Mouse (Mus musculus): ENCODE data around the gene Ankub1. TPM values are rescaled to one million over a fixed set of nuclear protein-coding genes. Genes with fewer than 3 reads are reported as not detected.

Ankub1 gene
- 0.12 and 0.16 TPM in 2 replicates for polyA plus RNA-seq (2014; fragmentation: Nextera tagmentation; extraction: Ambion mirVana)

GRCm38 (mm10) chr3:57692719-57693118 is at the start of gene Ankub1:
Ankub1 (minus strand) TSS chr3:57692799.
- no peaks in the 10 kb centered on the region for H3K9me3 ChIP-seq (ENCODE audit: control insufficient read depth, low read length)
- no peak within 1 kb of the TSS for H3K4me2 ChIP-seq (ENCODE audit: low read length)
- H3K27ac ChIP-seq (replicated peaks; ENCODE audit: low read depth, low read length), result no peak within 1 kb of the TSS
- DNase-seq, result no peak
- H3K36me3 ChIP-seq (ENCODE audit: control insufficient read depth, insufficient read depth, low read length), result no peaks in the 10 kb centered on the region
- ATAC-seq (ENCODE audit: low FRiP score, low TSS enrichment), result no peak
- no peaks in the 10 kb centered on the region for H3K4me1 ChIP-seq (ENCODE audit: control insufficient read depth, insufficient read depth, low read length)
- no peaks in the 10 kb centered on the region for H3K27me3 ChIP-seq (ENCODE audit: control insufficient read depth, insufficient read depth, low read length)
- no peak within 1 kb of the TSS for H3K9ac ChIP-seq (replicated peaks; ENCODE audit: low read length)
- no peak within 1 kb of the TSS for H3K4me3 ChIP-seq (replicated peaks; ENCODE audit: low read depth, low read length)
- WGBS, result 39% methylated on average over 2 of the region's 2 CpGs

DNA sequence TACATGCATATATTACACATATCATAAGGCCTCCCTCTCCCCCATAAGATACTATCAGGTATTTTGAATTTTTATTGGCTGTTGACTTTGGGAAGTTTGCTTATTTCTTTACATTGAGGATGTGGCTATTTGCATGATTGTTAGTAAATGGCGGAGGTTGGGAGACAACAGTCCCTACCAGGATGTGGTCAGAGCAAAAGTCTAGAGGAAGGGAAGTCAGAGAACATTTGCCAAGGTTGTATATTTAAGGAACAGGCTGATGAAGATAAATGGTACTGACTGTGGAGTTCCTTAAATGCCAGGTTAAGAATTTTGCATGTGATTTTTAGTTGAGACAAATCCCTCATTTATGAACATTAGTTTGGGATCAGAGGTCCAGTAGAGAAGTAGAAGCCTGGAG is 47.2 kb upstream of the Ankub1 start:
- 97% methylated on average over 1 of the region's 1 CpGs for WGBS
- no peaks in the 10 kb centered on the region for H3K9me3 ChIP-seq (ENCODE audit: control insufficient read depth, low read length)
- H3K9ac ChIP-seq (replicated peaks; ENCODE audit: low read length), result no peak overlapping the region
- no peaks in the 10 kb centered on the region for H3K36me3 ChIP-seq (ENCODE audit: control insufficient read depth, insufficient read depth, low read length)
- H3K4me2 ChIP-seq (ENCODE audit: low read length), result no peak overlapping the region
- no peak overlapping the region for H3K4me3 ChIP-seq (replicated peaks; ENCODE audit: low read depth, low read length)
- DNase-seq (no peak), ATAC-seq (ENCODE audit: low FRiP score, low TSS enrichment) (no peak)
- H3K27ac ChIP-seq (replicated peaks; ENCODE audit: low read depth, low read length), result no peak overlapping the region
- H3K27me3 ChIP-seq (ENCODE audit: control insufficient read depth, insufficient read depth, low read length), result no peaks in the 10 kb centered on the region
- H3K4me1 ChIP-seq (ENCODE audit: control insufficient read depth, insufficient read depth, low read length), result peaks cover 14% of the 10 kb centered on the region; the same call in 1 of the 2 replicates

DNA sequence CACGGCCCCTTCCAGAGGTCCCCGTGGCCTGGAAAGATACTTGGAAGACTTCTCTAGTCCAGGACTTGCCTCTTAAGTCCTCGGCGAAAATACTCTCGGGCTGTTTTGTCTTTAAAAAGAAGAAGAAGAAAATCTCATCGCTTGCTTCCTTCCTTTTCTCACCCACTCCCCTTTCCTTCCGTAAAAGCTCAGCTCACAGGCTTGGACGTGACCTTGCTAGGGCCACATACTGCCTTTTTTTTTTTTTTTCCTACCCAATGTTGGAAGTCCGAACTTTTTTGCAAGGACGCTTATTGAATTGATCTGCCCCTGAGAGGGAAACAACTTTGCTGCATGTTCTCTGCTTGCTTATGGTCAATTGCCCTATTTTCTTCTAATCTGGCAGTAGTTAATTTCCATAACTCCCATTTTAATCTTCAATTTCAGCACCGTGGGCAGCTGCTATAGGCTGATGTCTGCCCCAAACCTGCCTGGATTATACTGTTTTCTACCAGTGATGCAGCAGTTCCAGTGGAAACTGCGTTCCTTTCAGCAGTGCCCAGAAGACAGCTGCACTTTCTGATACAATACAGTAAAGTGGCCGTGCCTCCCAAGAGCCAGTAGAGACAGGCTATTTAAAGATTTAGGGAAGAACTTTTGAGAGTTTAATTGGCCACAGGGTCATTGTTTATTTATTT is 44.0 kb upstream of the Ankub1 start:
- Histone ChIP-seq H3K9ac (replicated peaks; ENCODE audit: low read length) (peak overlapping the region; percentile 85), H3K4me1 (ENCODE audit: control insufficient read depth, insufficient read depth, low read length) (peaks cover 14% of the 10 kb centered on the region; the same call in 1 of the 2 replicates), H3K27ac (replicated peaks; ENCODE audit: low read depth, low read length) (peak overlapping the region; percentile 89), H3K36me3 (ENCODE audit: control insufficient read depth, insufficient read depth, low read length) (no peaks in the 10 kb centered on the region), H3K9me3 (ENCODE audit: control insufficient read depth, low read length) (no peaks in the 10 kb centered on the region), H3K27me3 (ENCODE audit: control insufficient read depth, insufficient read depth, low read length) (no peaks in the 10 kb centered on the region), H3K4me3 (replicated peaks; ENCODE audit: low read depth, low read length) (peak overlapping the region; percentile 78), H3K4me2 (ENCODE audit: low read length) (peak overlapping the region; percentile 78)
- ATAC-seq (ENCODE audit: low FRiP score, low TSS enrichment), result no peak
- 1% methylated on average over 13 of the region's 13 CpGs for WGBS
- peak; percentile 17 for DNase-seq

- ATAC-seq (ENCODE audit: low FRiP score, low TSS enrichment) (peak; percentile 100), DNase-seq (peak; percentile 97)
- H3K27me3 ChIP-seq (ENCODE audit: control insufficient read depth, insufficient read depth, low read length), result no peaks in the 10 kb centered on the region
- peak within 1 kb of the TSS; percentile 89 for H3K27ac ChIP-seq (replicated peaks; ENCODE audit: low read depth, low read length)
- H3K36me3 ChIP-seq (ENCODE audit: control insufficient read depth, insufficient read depth, low read length), result no peaks in the 10 kb centered on the region
- H3K4me1 ChIP-seq (ENCODE audit: control insufficient read depth, insufficient read depth, low read length), result peaks cover 14% of the 10 kb centered on the region; the same call in 1 of the 2 replicates
- peak within 1 kb of the TSS; percentile 78 for H3K4me2 ChIP-seq (ENCODE audit: low read length)
- peak within 1 kb of the TSS; percentile 85 for H3K9ac ChIP-seq (replicated peaks; ENCODE audit: low read length)
- H3K4me3 ChIP-seq (replicated peaks; ENCODE audit: low read depth, low read length), result peak within 1 kb of the TSS; percentile 78
- H3K9me3 ChIP-seq (ENCODE audit: control insufficient read depth, low read length), result no peaks in the 10 kb centered on the region
- WGBS, result under 1% methylated on average over 59 of the region's 59 CpGs
These were observed 43.1 kb upstream of the Ankub1 start, which contains the start of gene Rnf13 for GRCm38 (mm10) chr3:57735511-57736370. Rnf13 (plus strand) TSS chr3:57736062.

- H3K4me2 ChIP-seq (ENCODE audit: low read length), result no peak overlapping the region
- H3K4me1 ChIP-seq (ENCODE audit: control insufficient read depth, insufficient read depth, low read length), result peaks cover 8% of the 10 kb centered on the region; the same call in 1 of the 2 replicates
- H3K9me3 ChIP-seq (ENCODE audit: control insufficient read depth, low read length), result no peaks in the 10 kb centered on the region
- no peaks in the 10 kb centered on the region for H3K36me3 ChIP-seq (ENCODE audit: control insufficient read depth, insufficient read depth, low read length)
- no peaks in the 10 kb centered on the region for H3K27me3 ChIP-seq (ENCODE audit: control insufficient read depth, insufficient read depth, low read length)
- no peak for DNase-seq
- no peak overlapping the region for H3K27ac ChIP-seq (replicated peaks; ENCODE audit: low read depth, low read length)
- no peak overlapping the region for H3K9ac ChIP-seq (replicated peaks; ENCODE audit: low read length)
- 83% methylated on average over 5 of the region's 5 CpGs for WGBS
- H3K4me3 ChIP-seq (replicated peaks; ENCODE audit: low read depth, low read length), result no peak overlapping the region
- no peak for ATAC-seq (ENCODE audit: low FRiP score, low TSS enrichment)
These were observed 39.8 kb upstream of the Ankub1 start for GRCm38 (mm10) chr3:57732206-57732915.

- Histone ChIP-seq H3K9ac (replicated peaks; ENCODE audit: low read length) (no peak overlapping the region), H3K27me3 (ENCODE audit: control insufficient read depth, insufficient read depth, low read length) (no peaks in the 10 kb centered on the region), H3K36me3 (ENCODE audit: control insufficient read depth, insufficient read depth, low read length) (no peaks in the 10 kb centered on the region), H3K9me3 (ENCODE audit: control insufficient read depth, low read length) (no peaks in the 10 kb centered on the region), H3K4me3 (replicated peaks; ENCODE audit: low read depth, low read length) (no peak overlapping the region), H3K4me1 (ENCODE audit: control insufficient read depth, insufficient read depth, low read length) (no peaks in the 10 kb centered on the region), H3K4me2 (ENCODE audit: low read length) (no peak overlapping the region), H3K27ac (replicated peaks; ENCODE audit: low read depth, low read length) (no peak overlapping the region)
- ATAC-seq (ENCODE audit: low FRiP score, low TSS enrichment) (no peak), DNase-seq (no peak)
- 92% methylated on average over 6 of the region's 6 CpGs for WGBS
These were observed 21.6 kb upstream of the Ankub1 start for GRCm38 (mm10) chr3:57714151-57714550.

DNA sequence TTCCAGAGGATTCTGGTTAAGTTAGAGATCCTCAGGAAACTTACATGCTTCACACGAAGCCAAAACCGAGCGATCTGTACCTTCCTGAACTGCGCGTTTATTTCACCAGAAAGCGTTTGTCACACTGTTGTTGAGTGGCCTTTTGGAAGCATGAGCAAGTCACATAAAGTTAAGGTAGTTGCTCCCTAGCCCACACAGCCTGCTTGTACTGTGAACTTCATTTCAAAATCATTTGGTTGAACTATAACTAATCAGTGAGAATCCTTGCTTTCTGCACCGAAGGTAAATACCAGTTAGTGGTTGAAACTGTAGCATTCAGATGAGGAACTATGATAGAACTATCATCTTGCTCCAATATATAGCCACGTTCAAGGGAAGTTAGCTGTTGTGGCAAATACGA is 4.2 kb upstream of the Ankub1 start:
- no peak for DNase-seq
- no peak overlapping the region for H3K4me3 ChIP-seq (replicated peaks; ENCODE audit: low read depth, low read length)
- no peak overlapping the region for H3K27ac ChIP-seq (replicated peaks; ENCODE audit: low read depth, low read length)
- no peak overlapping the region for H3K9ac ChIP-seq (replicated peaks; ENCODE audit: low read length)
- H3K4me2 ChIP-seq (ENCODE audit: low read length), result no peak overlapping the region
- no peaks in the 10 kb centered on the region for H3K27me3 ChIP-seq (ENCODE audit: control insufficient read depth, insufficient read depth, low read length)
- no peaks in the 10 kb centered on the region for H3K9me3 ChIP-seq (ENCODE audit: control insufficient read depth, low read length)
- H3K4me1 ChIP-seq (ENCODE audit: control insufficient read depth, insufficient read depth, low read length), result no peaks in the 10 kb centered on the region
- WGBS, result 94% methylated on average over 9 of the region's 9 CpGs
- ATAC-seq (ENCODE audit: low FRiP score, low TSS enrichment), result no peak
- no peaks in the 10 kb centered on the region for H3K36me3 ChIP-seq (ENCODE audit: control insufficient read depth, insufficient read depth, low read length)

DNA sequence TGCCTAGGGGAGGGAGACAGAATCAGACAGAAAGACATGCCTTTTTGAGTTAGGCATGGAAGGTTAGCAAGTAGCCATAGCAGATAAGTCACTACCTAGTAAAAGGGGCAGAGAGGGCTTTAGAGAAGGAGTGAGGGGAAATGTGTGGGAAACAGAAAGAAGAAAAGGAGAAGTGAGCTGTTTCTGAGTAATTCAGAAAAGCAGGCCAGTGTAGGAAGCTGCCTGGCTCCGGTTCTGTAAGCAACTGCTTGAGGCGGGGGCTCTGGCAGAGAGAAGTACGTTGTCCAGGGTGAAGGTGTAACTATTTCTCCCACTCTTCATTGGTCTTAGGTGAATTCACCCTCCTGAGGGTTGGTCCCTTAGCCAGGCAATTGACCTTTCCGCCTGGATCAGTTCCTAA is 3.6 kb upstream of the Ankub1 start:
- H3K9me3 ChIP-seq (ENCODE audit: control insufficient read depth, low read length), result no peaks in the 10 kb centered on the region
- no peak overlapping the region for H3K4me3 ChIP-seq (replicated peaks; ENCODE audit: low read depth, low read length)
- WGBS, result 96% methylated on average over 4 of the region's 4 CpGs
- DNase-seq (no peak), ATAC-seq (ENCODE audit: low FRiP score, low TSS enrichment) (no peak)
- H3K9ac ChIP-seq (replicated peaks; ENCODE audit: low read length), result no peak overlapping the region
- H3K27ac ChIP-seq (replicated peaks; ENCODE audit: low read depth, low read length), result no peak overlapping the region
- no peaks in the 10 kb centered on the region for H3K4me1 ChIP-seq (ENCODE audit: control insufficient read depth, insufficient read depth, low read length)
- H3K36me3 ChIP-seq (ENCODE audit: control insufficient read depth, insufficient read depth, low read length), result no peaks in the 10 kb centered on the region
- no peaks in the 10 kb centered on the region for H3K27me3 ChIP-seq (ENCODE audit: control insufficient read depth, insufficient read depth, low read length)
- H3K4me2 ChIP-seq (ENCODE audit: low read length), result no peak overlapping the region

Data from midbrain, embryonic 14.5 days (tissue).